Mouse (Mus musculus): Measurements from ENCODE around the gene Zmat3. TPM values are rescaled to one million over a fixed set of nuclear protein-coding genes. Genes with fewer than 3 reads are reported as not detected.

Gene Zmat3
- total RNA-seq, 4 experiments from 2014 or later = 25.1 to 39.5 (median 33.3) TPM

- no peak for DNase-seq
These were observed 6.1 kb upstream of the Zmat3 start for GRCm38 (mm10) chr3:32371957-32372356.

DNA sequence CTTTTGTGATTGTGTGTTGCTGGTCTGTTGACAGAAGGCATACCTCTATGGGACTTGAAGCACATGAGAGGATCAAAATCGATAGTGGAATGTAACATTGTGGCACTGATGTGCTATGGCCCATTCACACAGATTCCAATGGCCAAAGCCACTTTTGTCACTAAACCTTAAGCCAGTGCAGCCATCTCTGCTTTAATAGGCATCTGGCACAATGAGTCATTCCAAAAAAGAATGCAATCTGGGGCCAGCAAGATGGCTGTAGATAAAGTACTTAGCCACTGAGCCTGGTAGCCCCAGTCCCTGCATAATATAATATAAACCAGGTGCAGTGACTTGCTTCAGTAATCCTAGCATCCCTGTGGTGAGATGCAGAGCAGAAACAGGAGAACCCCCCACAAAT is 1.7 kb upstream of the Zmat3 start:
- no peak for DNase-seq

- DNase-seq = no peak
These were observed 476 bp upstream of the Zmat3 start for GRCm38 (mm10) chr3:32366246-32366734.

GRCm38 (mm10) chr3:32364841-32365545 is 821 bp downstream of the Zmat3 start:
- DNase-seq = peak; percentile 17

DNA sequence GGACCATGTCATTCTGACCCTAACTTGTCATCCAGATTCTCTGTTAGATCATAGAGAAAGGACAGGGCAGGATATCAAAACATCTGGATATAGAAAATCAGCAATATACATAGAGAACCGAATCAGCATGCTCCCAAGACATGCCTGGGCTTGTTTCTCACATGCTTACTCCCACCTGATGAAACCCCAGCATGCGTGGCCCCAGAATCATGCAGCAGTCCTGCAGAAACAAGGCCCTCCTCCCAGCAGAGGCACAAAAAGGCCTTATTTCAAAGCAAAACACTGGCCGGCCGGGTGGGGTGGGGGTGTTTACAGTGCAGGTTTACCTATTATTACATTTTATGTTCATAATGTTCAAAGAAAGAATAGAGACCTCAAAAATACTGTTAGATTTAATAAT is 1.6 kb downstream of the Zmat3 start:
- DNase-seq = no peak

DNA sequence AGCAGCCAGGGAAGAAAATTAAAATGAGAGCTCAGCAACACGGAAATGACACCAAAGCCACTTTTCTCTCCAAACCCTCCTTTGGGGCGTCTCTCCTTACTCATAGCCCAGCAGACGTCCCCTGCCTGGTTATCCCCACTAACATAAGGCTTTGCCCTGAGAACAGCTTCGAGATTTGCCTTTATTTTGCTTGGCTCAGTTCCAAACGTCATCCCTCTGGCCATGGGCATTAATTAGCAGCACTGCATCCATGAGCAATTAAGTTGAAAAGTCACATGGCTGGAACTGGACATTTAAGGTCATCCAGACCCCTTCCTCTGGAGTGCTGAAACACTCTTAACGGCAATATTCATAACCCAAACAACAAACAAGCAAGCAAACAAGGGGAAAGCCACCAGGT is 4.6 kb downstream of the Zmat3 start:
- no peak for DNase-seq

- no peak for DNase-seq
These were observed 17.9 kb downstream of the Zmat3 start for GRCm38 (mm10) chr3:32347881-32348280.

DNA sequence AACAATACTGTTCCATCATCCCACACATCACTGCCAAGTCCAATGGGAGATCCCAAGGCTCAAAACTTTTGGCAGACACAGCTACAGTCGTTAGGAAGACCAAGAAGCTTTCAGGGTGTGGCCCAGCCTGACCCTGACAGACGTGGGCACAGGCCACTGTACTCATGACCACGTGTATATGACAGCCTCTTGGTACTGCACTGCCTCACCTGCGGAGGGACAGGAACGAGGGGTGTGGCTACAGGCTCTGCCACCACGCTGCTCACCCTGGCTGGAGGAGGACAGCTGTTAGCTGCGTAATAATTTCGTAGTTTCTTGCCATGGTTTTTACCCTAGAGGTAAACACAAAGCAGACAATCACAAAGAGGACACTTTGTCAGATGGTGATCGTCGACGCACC is 20.6 kb downstream of the Zmat3 start:
- DNase-seq = no peak

DNA sequence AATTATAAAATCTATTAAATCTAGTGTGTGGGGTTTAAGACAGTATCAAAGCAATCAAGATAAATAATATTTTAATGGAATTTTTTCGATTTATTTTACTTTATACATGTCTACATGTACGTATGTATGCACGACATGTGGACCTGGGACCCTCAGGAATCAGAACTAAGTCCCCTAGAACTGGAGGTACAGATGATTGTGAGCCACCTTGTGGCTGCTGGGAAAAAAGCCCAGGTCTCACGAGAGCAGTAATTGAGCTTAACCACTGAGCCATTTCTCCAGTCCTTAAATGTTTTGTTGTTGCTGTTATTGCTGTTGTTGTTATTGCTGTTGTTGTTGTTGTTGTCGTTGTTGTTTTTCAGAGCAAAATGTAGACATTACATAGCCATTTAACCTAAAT is 21.0 kb downstream of the Zmat3 start:
- no peak for DNase-seq

GRCm38 (mm10) chr3:32343371-32343770 is 22.4 kb downstream of the Zmat3 start:
- no peak for DNase-seq

- DNase-seq = no peak
These were observed 24.4 kb downstream of the Zmat3 start for GRCm38 (mm10) chr3:32341434-32341833.

DNA sequence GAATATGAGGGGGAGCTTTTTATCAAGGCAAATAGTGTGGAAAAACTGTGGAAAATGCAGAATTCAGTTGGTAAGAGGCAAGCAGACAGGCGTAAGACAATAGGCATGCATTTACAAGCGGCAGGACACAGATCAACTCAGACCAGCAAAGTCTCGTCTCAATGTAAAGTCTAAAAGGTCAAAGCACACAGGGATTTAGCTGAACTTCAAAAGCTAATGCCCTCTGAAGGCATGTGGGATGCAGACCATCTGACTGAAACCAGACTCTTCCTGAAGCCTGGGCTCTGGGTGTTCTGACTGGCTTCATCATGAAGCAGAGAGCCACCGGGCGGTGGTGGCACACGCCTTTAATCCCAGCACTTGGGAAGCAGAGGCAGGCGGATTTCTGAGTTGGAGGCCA is 27.6 kb downstream of the Zmat3 start:
- DNase-seq = no peak

- no peak for DNase-seq
These were observed 28.0 kb downstream of the Zmat3 start for GRCm38 (mm10) chr3:32337770-32338169.

DNA sequence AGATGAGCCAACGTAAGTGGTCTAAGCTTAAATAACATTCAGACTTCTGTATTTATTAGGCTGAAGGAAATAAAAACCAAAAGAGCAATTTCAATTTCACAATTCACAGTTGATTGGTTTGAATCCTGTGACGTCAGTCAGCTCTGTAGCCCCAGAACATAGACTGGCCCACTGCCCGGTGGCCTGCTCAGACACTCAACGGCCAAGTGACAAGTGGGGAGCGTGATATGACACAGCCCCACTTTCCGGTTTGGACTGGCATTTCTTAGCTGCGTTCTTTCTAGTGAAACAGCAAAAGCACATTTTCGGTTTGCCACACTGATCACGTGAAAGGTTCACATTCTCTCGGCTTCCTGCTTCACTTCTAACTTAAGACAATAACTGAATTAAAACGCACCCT is 30.9 kb downstream of the Zmat3 start:
- no peak for DNase-seq

- peak; percentile 46 for DNase-seq
These were observed 32.2 kb downstream of the Zmat3 start for GRCm38 (mm10) chr3:32333456-32334086.

GRCm38 (mm10) chr3:32317901-32318416 is 47.9 kb downstream of the Zmat3 start:
- no peak for DNase-seq

DNA sequence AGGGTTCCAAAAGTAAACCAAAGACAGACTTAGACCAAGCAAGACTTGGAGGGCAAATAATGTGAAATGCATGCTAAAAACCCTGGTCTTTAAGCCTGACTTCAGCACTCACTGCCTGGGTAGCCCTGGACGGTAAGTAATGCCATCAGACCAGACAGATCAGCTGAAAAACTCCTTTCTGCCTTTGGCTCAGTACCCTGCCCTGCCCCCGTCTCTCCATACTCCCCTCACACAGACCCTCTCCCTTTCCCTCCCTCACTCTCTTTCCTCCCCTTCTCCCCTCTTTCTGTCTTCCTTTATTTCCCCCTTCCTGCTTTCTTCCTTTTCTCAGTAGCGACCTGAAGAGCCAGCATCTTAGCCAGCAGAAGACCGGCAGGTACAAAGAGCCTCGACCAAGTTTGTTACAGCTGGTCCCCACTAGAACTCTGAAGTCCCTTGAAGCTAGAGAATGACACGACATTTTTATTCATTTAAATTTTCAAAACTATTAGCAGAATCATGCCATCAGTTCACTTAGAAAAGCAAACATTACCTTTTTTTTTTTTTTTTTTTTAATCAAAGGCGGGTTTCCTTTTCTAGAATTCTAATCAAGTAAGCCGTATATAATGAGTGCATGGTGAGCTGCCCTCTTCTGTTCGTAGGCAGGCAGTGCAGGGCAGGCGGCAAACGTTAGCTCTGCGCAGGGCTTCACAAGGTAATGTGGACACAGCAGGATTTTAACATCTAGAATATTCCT is 48.5 kb downstream of the Zmat3 start:
- DNase-seq = no peak

- DNase-seq = no peak
These were observed 51.1 kb downstream of the Zmat3 start for GRCm38 (mm10) chr3:32314746-32315145.

GRCm38 (mm10) chr3:32304171-32304570 is 61.6 kb downstream of the Zmat3 start:
- DNase-seq = no peak

DNA sequence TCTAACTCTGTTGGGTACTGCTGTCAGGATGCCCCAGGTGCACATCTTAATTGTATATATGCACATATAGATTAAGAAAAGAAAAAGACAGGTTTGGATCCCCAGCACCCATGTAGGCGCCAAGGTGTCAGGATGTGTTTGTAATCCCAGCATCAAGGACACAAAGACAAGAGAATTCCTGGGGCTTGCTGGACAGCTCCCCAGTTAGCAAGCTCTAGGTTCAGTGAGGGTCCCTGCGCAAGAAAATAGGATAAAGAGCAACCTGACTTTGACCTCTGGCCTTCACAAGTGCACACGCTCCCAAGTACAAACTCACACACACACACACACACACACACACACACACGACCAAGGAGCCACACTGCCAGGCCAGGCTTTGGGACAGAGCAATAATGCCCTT is 73.8 kb downstream of the Zmat3 start:
- no peak for DNase-seq
